Mouse (Mus musculus) myocyte (in vitro differentiated cells): ENCODE data around the gene Pde1b.

Source experiments
- CEBPB ChIP-seq: IDR thresholded peaks from 2 replicates; pipeline ENCODE4 v1.6.1; 2011; ENCODE audit warnings: mild to moderate bottlenecking, moderate library complexity; ENCODE audit not compliant: poor library complexity, insufficient read depth, severe bottlenecking
- E2F4 ChIP-seq: IDR thresholded peaks from one replicate; pipeline ENCODE4 v1.6.1; 2011; ENCODE audit warnings: mild to moderate bottlenecking, control low read depth, moderate library complexity; ENCODE audit not compliant: insufficient read depth
- MYOD1 ChIP-seq, 3 experiments: IDR thresholded peaks; one replicate each; pipeline ENCODE4 v1.6.1; 2011; ENCODE audit warnings: control low read depth in 2 of 3, low read depth in 2 of 3, mild to moderate bottlenecking in 2 of 3, moderate library complexity in 1 of 3; ENCODE audit not compliant: insufficient read length in 2 of 3, control insufficient read depth in 1 of 3
- MYOG ChIP-seq, 3 experiments: IDR thresholded peaks; one replicate each; pipeline ENCODE4 v1.6.1; 2011; ENCODE audit warnings: control low read depth in 2 of 3, low read depth in 2 of 3, mild to moderate bottlenecking in 2 of 3; ENCODE audit not compliant: insufficient read length in 2 of 3, control insufficient read depth in 1 of 3, insufficient read depth in 1 of 3
- POLR2A ChIP-seq: IDR thresholded peaks from one replicate; pipeline ENCODE4 v1.6.1; 2011; ENCODE audit warnings: low read depth, mild to moderate bottlenecking, control low read depth, moderate library complexity; ENCODE audit not compliant: insufficient read length
- POLR2AphosphoS2 ChIP-seq: IDR thresholded peaks from one replicate; pipeline ENCODE4 v1.6.1; 2011; ENCODE audit warnings: low read depth, control low read depth; ENCODE audit not compliant: insufficient read length
- REST ChIP-seq: IDR thresholded peaks from one replicate; pipeline ENCODE4 v1.6.1; 2011; ENCODE audit warnings: mild to moderate bottlenecking, control low read depth, moderate library complexity; ENCODE audit not compliant: insufficient read depth, insufficient read length
- TCF12 ChIP-seq: IDR thresholded peaks from one replicate; pipeline ENCODE4 v1.6.1; 2011; ENCODE audit warnings: mild to moderate bottlenecking, control low read depth; ENCODE audit not compliant: poor library complexity, insufficient read depth, severe bottlenecking
- TCF3 ChIP-seq: IDR thresholded peaks from one replicate; pipeline ENCODE4 v1.6.1; 2011; ENCODE audit warnings: low read depth, control low read depth; ENCODE audit not compliant: insufficient read length

DNA sequence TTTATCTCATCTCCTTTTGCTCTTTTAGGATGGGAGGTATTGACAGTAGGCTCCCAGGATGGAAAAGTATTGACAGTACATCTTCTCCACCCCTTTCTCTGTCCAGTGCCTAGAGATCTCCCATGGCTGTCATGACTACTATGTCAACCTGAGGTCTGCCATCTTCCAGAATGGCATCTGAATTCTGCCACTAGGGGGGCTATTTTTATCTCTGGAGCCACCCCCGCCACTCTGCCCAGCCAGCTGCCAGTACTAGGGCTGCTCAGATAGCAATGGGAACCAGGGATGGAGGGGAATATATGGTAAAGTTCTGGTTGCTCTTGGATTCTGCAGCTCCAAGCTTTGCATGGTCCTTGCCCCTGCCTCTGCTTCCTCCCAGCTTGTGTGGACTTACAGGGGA is 8.8 kb downstream of the Pde1b start:
- no peak for TF ChIP-seq CEBPB
- no peak for TF ChIP-seq POLR2A
- TF ChIP-seq REST, result no peak
- TF ChIP-seq E2F4, result no peak
- no peak for TF ChIP-seq MYOG (IDR thresholded peaks at IDR 0.05; ENCODE audit: control insufficient read depth in 1 of 3, insufficient read depth in 1 of 3, insufficient read length in 2 of 3, low read depth in 2 of 3)
- TF ChIP-seq MYOD1 (IDR thresholded peaks at IDR 0.05; ENCODE audit: control insufficient read depth in 1 of 3, insufficient read length in 2 of 3, low read depth in 2 of 3), result no peak
- no peak for TF ChIP-seq TCF3
- TF ChIP-seq TCF12, result no peak
- TF ChIP-seq POLR2AphosphoS2, result no peak
